Mouse (Mus musculus) cerebellum, postnatal 10 days (tissue): ENCODE data around the gene Acsf2.

Source experiments
- DNase-seq, 2 experiments: peaks; one replicate each; pipeline ENCODE4 v3.0.0; 2021; ENCODE audit warnings: mixed read lengths in 2 of 2

Acsf2 gene

DNA sequence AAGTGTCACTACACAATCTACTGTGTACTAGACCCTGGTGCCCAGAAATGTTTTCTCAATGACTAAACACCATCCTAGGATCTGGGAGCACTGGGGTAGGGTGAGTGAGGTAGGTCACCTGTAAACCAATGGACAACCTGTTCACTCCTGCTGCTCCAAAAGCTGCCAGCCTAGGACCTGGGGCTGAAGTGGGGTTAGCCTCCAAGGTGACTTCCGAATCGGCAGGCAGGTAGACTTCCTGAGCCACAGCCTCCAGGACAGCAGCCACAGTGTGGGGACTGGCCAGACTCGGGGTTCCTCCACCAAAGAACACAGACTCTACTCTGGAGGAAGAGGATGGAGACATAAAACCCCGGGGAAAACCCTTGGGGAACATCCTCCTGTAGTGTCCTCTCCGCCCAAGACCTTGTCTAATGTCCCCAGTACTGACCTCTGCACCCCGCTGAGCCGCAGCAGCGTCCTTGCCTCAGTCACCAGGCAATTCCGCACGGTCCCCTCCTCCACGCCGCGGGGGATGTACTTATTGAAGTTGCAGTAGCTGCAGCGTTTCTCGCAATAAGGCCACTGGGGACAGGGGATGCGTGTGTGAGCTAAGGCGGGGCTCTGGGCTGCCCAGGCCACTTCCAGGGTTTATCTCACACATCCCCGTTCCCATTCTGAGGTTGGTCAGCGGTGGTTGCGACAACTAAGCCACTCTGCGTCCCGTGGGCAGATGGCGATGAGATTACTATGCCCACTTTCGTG is 53.5 kb downstream of the Acsf2 start:
- DNase-seq, result peak; percentile 78 to 79

DNA sequence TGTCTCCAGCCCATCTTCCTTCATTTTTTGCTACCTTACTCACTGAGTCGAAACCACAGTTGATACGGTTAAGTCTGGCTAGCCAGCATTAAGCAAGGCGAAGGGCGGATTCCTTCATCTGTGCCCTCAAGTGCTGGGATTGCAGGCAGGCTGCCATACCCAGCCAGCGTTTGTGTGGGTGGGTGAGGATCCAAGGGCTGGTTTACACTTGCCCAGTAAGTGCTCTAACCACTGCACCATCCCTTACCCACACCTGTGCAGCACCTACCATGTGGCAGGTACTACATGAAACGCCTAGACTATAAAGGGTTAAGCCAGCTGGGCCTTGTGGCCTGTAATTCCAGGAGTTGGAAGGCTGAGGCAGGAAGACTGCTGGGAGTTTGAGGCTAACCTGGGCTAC is 54.4 kb downstream of the Acsf2 start:
- no peak for DNase-seq

DNA sequence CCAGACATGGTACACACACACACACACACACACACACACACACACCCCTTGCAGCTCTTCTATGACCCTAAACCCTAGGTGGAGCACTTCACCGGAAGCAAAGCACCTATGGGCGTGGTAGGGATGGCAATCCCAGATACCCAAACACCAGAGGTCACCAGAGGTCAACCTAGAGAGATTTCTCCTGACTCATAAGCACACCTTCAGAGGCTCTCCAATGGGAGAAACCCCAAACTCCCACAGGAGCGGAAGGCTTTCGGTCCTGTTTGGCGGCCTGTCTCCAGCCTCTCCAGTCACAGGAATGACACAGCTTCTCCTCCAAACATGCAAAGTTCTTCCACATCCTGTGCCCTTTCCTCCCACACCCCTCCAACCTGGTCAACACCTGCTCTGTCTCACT is 55.3 kb downstream of the Acsf2 start:
- no peak for DNase-seq

DNA sequence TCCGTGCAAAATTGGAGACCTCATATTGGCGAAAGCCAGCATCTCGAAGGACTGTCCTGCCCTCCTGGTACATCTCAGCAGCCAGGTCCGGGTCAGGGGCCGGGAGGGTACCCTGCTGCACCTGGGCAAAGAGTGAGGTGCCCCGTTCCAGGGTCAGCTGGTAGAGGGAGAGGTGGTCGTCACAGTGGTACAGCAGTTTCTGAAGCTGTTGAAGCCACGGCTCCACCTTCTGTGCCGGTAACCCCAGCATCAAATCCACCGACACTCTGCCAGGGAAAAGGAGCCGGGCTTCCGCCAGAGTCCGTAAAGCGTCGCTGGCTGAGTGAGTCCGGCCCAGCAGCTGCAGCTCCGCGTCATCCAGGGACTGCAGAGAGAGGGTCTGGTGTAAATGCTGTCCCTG is 57.2 kb downstream of the Acsf2 start:
- DNase-seq, result peak; percentile 35 to 51

DNA sequence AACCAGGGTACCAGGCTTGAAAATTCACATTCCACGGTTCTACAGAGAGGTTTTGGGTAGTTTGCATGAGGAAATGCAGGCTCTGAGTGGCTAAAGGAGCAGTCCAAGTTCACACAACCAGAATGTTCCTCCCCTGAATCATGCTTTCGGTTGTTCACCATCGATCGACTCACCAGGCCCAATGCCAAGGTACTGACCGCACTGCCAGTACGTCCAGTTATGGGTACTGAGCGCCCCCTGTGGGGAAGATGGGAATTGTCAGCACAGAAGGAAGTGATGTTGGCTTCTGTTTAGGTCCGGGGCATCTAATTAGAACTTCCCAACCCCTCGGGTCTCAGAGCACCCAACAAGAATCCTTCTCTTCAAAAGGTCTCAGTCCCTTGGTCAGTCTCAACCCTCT is 57.7 kb downstream of the Acsf2 start:
- DNase-seq, result peak; percentile 99 to 100

DNA sequence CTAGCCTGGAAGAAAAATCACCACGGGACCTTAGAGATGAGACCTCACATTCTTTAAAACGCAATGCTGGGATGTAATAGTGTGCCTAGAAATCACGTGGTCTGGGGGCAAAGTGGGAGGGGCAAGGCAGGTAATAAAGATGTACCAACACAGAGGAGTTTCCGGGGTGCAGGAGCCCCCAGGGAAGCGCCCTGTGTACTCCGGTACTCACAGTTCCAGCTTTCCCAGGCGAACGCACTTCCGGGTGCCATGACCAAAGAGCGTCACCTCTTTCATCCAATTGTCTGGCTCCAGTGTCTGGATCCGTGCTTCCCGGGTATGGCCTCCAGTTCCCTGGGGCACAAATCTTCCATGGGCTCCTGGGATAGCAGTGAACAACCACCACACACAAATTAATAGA is 58.3 kb downstream of the Acsf2 start:
- no peak for DNase-seq

DNA sequence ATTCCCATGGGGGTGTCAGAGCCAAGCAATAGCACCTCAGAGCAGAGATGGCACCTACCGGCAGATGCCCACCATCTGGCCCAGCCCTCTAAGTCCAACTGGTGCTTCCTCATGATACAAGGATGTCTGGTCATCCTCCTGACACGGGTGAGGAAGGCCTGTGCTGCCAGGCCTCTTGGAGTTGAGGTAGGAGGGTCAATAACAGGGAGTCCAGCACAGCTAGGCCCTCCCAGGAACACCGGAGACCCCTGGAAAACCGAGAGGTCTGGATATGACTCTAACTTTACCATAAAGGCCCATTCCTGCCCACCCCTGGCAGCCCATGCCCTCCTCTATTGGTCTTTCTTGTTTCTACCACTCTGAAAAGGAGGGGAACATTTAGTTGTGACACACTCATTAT is 59.3 kb downstream of the Acsf2 start:
- no peak for DNase-seq

DNA sequence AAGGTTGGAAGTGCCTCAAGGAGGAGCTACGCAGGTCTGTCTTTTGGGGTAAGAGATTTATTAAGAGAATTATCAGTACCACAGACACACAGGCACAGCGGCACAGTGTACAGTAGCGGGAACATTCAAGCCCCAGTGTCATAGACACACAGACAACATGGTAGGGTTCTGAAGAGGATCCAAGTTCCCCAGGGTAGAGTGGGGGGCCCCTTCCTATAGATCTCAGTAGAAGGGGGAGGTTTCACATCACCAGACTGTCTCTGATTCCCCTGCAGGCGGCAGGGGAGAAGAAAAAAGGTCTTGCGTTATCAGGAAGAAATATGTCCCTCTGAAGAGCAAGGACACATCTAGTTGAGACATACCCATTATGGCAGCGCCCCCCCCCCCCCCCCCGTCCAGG is 61.9 kb downstream of the Acsf2 start:
- no peak for DNase-seq

DNA sequence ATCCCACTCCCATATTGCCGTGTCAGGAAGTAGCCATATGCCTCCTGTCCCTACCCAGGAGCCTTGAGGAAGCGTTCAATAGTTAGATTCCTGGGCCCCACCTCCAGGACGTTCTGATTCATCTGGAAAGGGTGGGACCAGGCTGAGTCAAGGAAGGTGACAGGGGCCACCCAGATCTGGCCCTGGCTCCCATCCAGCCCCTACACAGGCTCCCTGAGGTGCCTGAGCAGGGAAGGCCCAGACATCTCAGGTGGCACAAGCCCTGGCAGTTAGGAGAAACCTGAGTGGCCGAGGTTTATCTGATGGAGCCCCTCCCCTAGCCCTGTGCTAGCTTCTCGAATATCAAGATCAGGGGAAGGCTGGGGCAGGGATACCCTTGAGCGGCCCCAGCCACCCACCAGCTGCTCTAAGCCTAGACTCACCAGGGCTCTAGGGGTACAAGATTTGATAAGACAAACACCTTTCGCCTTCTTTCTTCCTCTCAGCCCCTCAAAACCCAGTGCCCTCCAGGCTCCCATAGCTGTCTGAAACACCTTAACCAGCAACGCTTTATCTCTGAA is 62.9 kb downstream of the Acsf2 start:
- no peak for DNase-seq

DNA sequence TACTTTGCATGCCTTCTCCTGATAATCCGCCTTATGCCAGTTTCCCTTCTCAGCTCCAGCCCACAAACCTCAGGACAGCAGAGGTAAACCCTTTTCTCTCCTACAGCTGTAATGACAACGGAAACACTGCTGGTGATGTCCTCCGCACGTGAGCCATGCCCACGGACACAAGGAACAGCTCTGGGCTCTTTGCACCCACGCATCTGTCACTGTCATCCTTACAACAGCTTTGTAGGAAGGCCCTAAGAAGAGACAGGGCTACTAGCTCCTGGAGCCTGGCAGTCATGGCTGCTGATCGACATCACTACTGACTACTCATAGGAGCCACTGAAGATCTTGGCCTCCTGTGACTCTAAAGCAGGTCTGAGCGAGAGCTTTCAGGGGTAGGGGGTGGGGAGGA is 68.5 kb downstream of the Acsf2 start:
- no peak for DNase-seq

DNA sequence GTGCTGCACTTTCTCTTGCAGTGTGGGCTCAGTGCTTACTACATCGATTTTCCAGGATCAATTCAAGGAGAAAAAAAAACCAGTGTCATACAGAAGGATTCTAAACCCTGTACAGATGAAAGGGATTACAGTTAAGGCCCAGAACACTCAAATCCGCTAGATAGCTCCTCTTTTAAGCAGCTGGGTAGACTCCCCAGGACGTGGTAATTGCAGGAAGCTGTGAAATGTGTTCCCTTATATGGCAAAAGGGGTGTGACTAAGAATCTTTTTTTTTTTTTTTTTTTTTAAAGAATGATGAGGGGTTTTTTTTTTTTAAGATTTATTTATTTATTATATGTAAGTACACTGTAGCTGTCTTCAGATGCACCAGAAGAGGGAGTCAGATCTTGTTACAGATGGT is 72.8 kb downstream of the Acsf2 start:
- no peak for DNase-seq

DNA sequence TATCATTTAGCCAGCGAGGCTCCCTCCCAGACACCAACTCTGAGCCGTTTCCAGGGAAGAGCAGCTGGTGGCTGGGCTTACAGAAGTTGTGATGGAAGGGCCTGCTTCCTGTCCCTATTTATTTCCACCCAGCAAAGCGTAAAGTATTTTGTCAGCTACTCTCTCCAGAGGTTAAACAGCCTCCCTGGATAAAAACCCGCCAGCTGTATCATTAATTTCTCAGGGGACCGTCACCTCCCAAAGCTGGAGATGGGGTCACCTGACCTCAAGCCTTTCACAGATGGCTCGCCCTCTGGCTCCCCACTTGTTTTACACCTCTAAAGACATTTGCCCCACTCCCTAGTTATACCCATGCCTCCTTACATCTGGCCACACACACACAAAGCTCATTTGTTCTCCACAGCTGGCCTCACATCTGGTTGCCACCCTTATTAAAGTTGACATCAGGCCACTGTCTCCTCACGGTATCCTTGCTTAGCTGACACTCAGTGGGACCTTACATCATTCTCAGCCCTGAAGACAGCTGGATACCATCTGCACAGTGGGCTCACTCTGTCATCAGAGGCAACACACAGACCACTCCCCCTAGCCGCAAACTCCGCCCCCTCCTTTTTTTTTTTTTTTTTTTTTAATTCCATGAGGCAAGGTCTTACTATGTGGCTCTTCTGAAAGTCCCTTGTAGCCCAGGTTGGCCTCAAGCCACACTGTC is 75.3 kb downstream of the Acsf2 start:
- DNase-seq, result no peak

DNA sequence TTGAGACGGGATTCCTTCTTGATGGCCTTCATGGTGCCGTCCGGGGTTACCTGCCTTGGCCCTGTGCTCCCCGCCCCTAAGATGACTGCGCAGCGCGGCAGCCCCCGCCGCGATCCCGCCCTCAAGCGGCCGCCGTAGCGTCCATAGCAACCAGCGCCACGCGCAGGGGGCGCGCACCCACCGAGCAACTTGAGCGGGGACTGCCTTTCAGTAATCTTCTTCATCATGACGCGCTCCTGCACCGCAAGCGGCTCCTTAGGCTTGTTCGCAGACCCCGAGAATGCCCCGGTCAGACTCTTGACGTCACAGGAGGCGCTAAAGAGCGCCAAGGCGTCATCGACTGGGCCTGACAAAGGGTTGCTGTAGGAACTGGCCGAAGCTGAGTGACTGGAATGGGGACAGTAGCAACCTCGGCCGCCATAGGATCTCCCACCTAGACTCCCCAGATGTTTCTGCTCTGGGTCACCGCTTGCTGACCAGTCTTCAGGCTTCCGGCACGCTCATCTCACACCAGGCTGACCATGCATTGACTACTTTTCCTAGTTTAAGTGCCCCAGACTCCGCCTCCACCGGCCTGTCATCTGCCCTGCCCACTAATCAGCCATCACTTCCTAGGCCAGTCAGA is 80.3 kb downstream of the Acsf2 start, which contains the start of gene Mycbpap:
TSS of gene Mycbpap (minus strand) at position 524 of the 625 bp plus-strand sequence.
- peak; percentile 73 to 75 for DNase-seq

DNA sequence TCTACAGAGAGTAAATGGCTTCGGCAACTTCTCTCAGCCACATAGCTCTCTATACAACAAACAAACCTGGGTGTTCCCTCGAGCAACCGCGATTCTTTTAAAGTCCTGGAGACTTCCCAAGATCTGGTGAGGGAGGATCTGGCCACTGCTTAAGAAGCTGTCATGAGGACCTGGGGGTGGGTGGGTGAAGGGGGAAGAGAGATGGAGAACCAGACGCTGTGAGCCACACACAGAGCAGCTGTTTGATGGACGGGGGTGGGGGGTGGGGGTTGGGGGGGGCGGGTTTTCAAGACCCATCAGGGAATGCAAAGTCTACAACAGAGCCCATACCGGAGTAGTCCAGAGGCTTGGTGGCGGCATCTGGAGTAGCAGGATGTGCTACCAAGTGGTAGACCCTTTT is 88.2 kb downstream of the Acsf2 start:
- no peak for DNase-seq

DNA sequence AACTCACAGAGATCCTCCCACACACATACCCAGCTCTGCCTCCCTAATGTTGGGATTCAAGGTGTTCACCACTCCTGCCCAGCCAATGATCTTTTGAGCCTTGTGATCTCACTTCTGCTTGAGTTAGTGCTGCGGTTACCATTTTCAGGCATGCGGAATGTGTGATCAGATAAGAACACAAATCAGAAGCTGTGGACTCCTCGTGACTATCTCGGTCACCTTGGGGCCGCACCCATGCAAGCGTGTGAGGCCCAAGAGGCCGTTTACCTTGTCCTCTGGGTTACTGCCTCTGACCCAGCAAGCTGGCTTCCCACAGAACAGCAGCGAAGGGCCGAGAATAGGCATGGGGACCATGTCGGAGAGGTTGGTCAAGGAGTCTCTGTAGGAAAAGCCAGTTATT is 92.7 kb downstream of the Acsf2 start:
- no peak for DNase-seq
